Mouse (Mus musculus) heart, adult 8-10 months (tissue): ENCODE data around the gene Riiad1. TPM values are rescaled to one million over a fixed set of nuclear protein-coding genes. Genes with fewer than 3 reads are reported as not detected.

Experiments used
- DNase-seq: peaks from one replicate; pipeline ENCODE4 v3.0.0; 2022; ENCODE audit warnings: low spot score
- total RNA-seq, 4 experiments: library from RNA; stranded (reverse); gene quantifications; 2 replicates each; pipeline ENCODE4 v1.2.4; 2022

Riiad1 gene
- total RNA-seq, 4 experiments from 2014 or later = 0.95 to 2.1 (median 1.1) TPM

GRCm38 (mm10) chr3:94463926-94464578 lies 16.1 kb downstream of the Riiad1 start:
- DNase-seq = no peak

GRCm38 (mm10) chr3:94459834-94460233 lies 20.3 kb downstream of the Riiad1 start:
- DNase-seq = no peak

GRCm38 (mm10) chr3:94457055-94457454 lies 23.1 kb downstream of the Riiad1 start:
- DNase-seq = no peak

- peak; percentile 77 for DNase-seq
Measured at GRCm38 (mm10) chr3:94456529-94457000, 23.6 kb downstream of the Riiad1 start.

GRCm38 (mm10) chr3:94449377-94449776 lies 30.8 kb downstream of the Riiad1 start:
- DNase-seq = no peak

GRCm38 (mm10) chr3:94443597-94443964 lies 36.6 kb downstream of the Riiad1 start, which contains the start of gene Oaz3:
Gene Oaz3, minus strand, starts transcription at chr3:94443915.
- DNase-seq = no peak

GRCm38 (mm10) chr3:94442951-94443596 lies 37.1 kb downstream of the Riiad1 start, which contains the start of gene Mrpl9:
Gene Mrpl9, plus strand, starts transcription at chr3:94443318.
- peak; percentile 91 for DNase-seq

- no peak for DNase-seq
Measured at GRCm38 (mm10) chr3:94441182-94441581, 39.0 kb downstream of the Riiad1 start.

GRCm38 (mm10) chr3:94436420-94436819 lies 43.7 kb downstream of the Riiad1 start:
- no peak for DNase-seq

GRCm38 (mm10) chr3:94434305-94434704 lies 45.8 kb downstream of the Riiad1 start:
- DNase-seq = no peak

GRCm38 (mm10) chr3:94430980-94431379 lies 49.2 kb downstream of the Riiad1 start:
- no peak for DNase-seq

Other genes starting within 250 kb of the Riiad1 start
- not detected for gene Gm4778, start 216.3 kb downstream of the Riiad1 start, total RNA-seq
- gene Them4, start 170.3 kb downstream of the Riiad1 start, total RNA-seq = 10 to 100 TPM; 13.2 to 15.4 (median 14.2) TPM
- gene Them5, start 138.2 kb downstream of the Riiad1 start, total RNA-seq = not detected
- under 1 TPM in 2 of 4 experiments, not detected in 2; 0.31 to 0.46 TPM for gene C2cd4d, start 117.9 kb downstream of the Riiad1 start, total RNA-seq
- 10 to 100 TPM; 36.3 to 53.0 (median 47.2) TPM for gene Rorc, start 107.5 kb downstream of the Riiad1 start, total RNA-seq
- gene Lingo4, start 81.8 kb downstream of the Riiad1 start, total RNA-seq = under 1 TPM in 3 of 4 experiments, not detected in 1; 0.14 to 0.37 (median 0.17) TPM
- gene Tdrkh, start 67.1 kb downstream of the Riiad1 start, total RNA-seq = 1 to 10 TPM; 4.5 to 7.0 (median 6.1) TPM
- gene Mrpl9, start 37.0 kb downstream of the Riiad1 start, total RNA-seq = 10 to 100 TPM; 57.4 to 69.0 (median 61.9) TPM
- under 1 TPM in 1 of 4 experiments, not detected in 3; 0.41 TPM for gene Oaz3, start 36.4 kb downstream of the Riiad1 start, total RNA-seq
- under 1 TPM in 1 of 4 experiments, not detected in 3; 0.12 TPM for gene Celf3, start 2.0 kb downstream of the Riiad1 start, total RNA-seq
- 10 to 100 TPM; 24.8 to 29.0 (median 27.0) TPM for gene Snx27, start 102.4 kb upstream of the Riiad1 start, total RNA-seq
- not detected for gene Gm10972, start 162.8 kb upstream of the Riiad1 start, total RNA-seq
- gene Tuft1, start 178.5 kb upstream of the Riiad1 start, total RNA-seq = 1 to 10 TPM; 2.1 to 3.5 (median 2.4) TPM
- gene Selenbp2, start 213.2 kb upstream of the Riiad1 start, total RNA-seq = 10 to 100 TPM; 14.7 to 17.5 (median 15.4) TPM